ENCODE assay signal across 21 mouse cellular contexts in genomic region chr9:123949432-123949831, GRCm38 (mm10). TPM values are rescaled to one million over a fixed set of nuclear protein-coding genes. Genes with fewer than 3 reads are reported as not detected.
DNase-seq lines count a peak whose midpoint lies in the region; ATAC-seq and TF ChIP-seq lines count a peak whose summit lies in the region.
"Had no signal": no experiment of that assay in that cellular context is flagged by ENCODE, and none has a peak within 500 bp of the region (broad histone marks: within the 10 kb centered on the region; RNA-seq: fewer than 3 reads in every experiment).

No protein-coding gene starts in this region.

- H3K4me3 ChIP-seq in layer of hippocampus, adult 2 months = no peak overlapping the region
- H3K4me3 ChIP-seq: embryonic facial prominence, embryonic 13.5 days; forebrain, embryonic 12.5 days; heart, embryonic 13.5 days had no signal

- no peak for TF ChIP-seq CTCF in layer of hippocampus, adult 2 months (conservative IDR thresholded peaks at IDR 0.05)

- peak; percentile 55 for ATAC-seq in granulocyte monocyte progenitor cell, adult 5-6 weeks (replicated peaks; ENCODE audit: poor library complexity, severe bottlenecking)
- ATAC-seq: forebrain, embryonic 16.5 days; hindbrain, embryonic 16.5 days; inflammation-experienced regulatory T-cells, adult 6 months had no signal

- 0 out of 2 replicates have a peak overlapping the region, but pooled peaks have one; percentile 0 for H3K27ac ChIP-seq in layer of hippocampus, adult 2 months
- H3K27ac ChIP-seq: embryonic facial prominence, embryonic 13.5 days; forebrain, embryonic 12.5 days; heart, embryonic 13.5 days had no signal

- DNase-seq in layer of hippocampus, adult 2 months (ENCODE audit: low spot score in 2 of 2) = no peak
- no peak for DNase-seq in layer of hippocampus, postnatal 10 days (ENCODE audit: low spot score in 2 of 2)
- peak; percentile 13 for DNase-seq in brain, adult 2 months (ENCODE audit: low read depth, low spot score)
- no peak for DNase-seq in thymus, postnatal 25 days
- DNase-seq in urinary bladder, postnatal 14 days (ENCODE audit: low spot score) = no peak
- DNase-seq: adrenal gland, adult 2 months; adrenal gland, postnatal 25 days; cerebellum, adult 11 months; cerebellum, adult 8-10 months; cerebellum, postnatal 14 days; gastrocnemius, postnatal 25 days; heart, postnatal 36 days had no signal

RNA-seq across cellular contexts. Expression of gene Ccr1, which starts 19.1 kb away (rescaled TPM):
- total RNA-seq in layer of hippocampus, adult 2 months (2021) = under 1 TPM in 1 of 2 experiments, not detected in 1; 0.46 TPM
- total RNA-seq in layer of hippocampus, postnatal 10 days (2021) = under 1 TPM; 0.65 to 0.85 TPM
- 2.1 and 3.8 TPM in 2 replicates for total RNA-seq in granulocyte monocyte progenitor cell, adult 5-6 weeks (2014; fragmentation: Nextera tagmentation)
- 4.7 and 5.6 TPM in 2 replicates for total RNA-seq in granulocyte monocyte progenitor cell, adult 5-6 weeks (2017)
- total RNA-seq: ES-E14 had no signal

RNA-seq across cellular contexts. Expression of gene Ccr1l1, which starts 28.8 kb away (rescaled TPM):
- total RNA-seq in layer of hippocampus, adult 2 months (2021) = not detected
- total RNA-seq in layer of hippocampus, postnatal 10 days (2021) = not detected
- total RNA-seq in granulocyte monocyte progenitor cell, adult 5-6 weeks (2014; fragmentation: Nextera tagmentation) = not detected in 2 replicates
- total RNA-seq in granulocyte monocyte progenitor cell, adult 5-6 weeks (2017) = not detected in 2 replicates
- total RNA-seq: adrenal gland, adult 2 months; adrenal gland, postnatal 25 days; ES-E14; gastrocnemius, postnatal 25 days; heart, adult 18-20 months; heart, postnatal 36 days had no signal
